Mouse (Mus musculus): ENCODE measurements at regions not wholly inside any gene's neighbourhood (a gene's known extent, or its start where the extent isn't known, plus 50 kb on each side); places are given as distances from the start of the nearest gene placed in this dataset.

DNA sequence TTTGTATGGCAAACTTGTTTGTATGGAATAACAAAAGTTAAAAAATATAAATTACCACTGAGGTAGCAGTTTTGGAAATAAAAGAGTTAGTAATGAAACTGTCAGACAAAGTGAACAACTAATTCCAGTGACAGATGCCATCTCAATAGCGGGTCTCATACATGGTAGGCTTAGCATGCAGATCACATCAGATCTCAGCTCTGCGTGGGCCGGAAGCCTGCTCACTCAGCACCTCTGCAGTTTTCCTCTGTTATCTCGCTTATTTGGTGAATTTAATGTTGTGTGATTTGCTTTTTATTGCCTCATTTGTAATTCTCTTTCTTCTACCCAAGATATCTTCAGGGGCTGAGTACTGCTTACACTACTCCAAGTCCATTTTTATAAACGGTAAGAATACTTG is 527.9 kb downstream of the Tm4sf1 start:
- no peak overlapping the region for H3K4me3 ChIP-seq (ENCODE audit: low read length)
- no peak overlapping the region for H3K4me2 ChIP-seq (replicated peaks; ENCODE audit: low read depth, low read length)
- H3K9ac ChIP-seq (ENCODE audit: low read depth, low read length) = no peak overlapping the region
- no peak overlapping the region for H3K27ac ChIP-seq (ENCODE audit: low read depth, low read length)
- no peak for ATAC-seq (ENCODE audit: low FRiP score, low TSS enrichment)
- H3K27me3 ChIP-seq (ENCODE audit: control insufficient read depth, insufficient read depth, low read length) = no peaks in the 10 kb centered on the region
- 87% methylated on average over 5 of the region's 5 CpGs for WGBS
- no peaks in the 10 kb centered on the region for H3K36me3 ChIP-seq (ENCODE audit: control insufficient read depth, insufficient read depth, low read length)
- H3K9me3 ChIP-seq (ENCODE audit: control insufficient read depth, low read length) = no peaks in the 10 kb centered on the region
- no peaks in the 10 kb centered on the region for H3K4me1 ChIP-seq (ENCODE audit: control insufficient read depth, insufficient read depth, low read length)

GRCm38 (mm10) chr3:56770225-56770624 is 531.6 kb downstream of the Tm4sf1 start:
- WGBS = 86% methylated on average over 2 of the region's 2 CpGs
- no peaks in the 10 kb centered on the region for H3K27me3 ChIP-seq (ENCODE audit: control insufficient read depth, insufficient read depth, low read length)
- H3K27ac ChIP-seq (ENCODE audit: low read depth, low read length) = no peak overlapping the region
- ATAC-seq (ENCODE audit: low FRiP score, low TSS enrichment) = no peak
- no peaks in the 10 kb centered on the region for H3K36me3 ChIP-seq (ENCODE audit: control insufficient read depth, insufficient read depth, low read length)
- H3K9me3 ChIP-seq (ENCODE audit: control insufficient read depth, low read length) = no peaks in the 10 kb centered on the region
- no peaks in the 10 kb centered on the region for H3K4me1 ChIP-seq (ENCODE audit: control insufficient read depth, insufficient read depth, low read length)
- H3K4me2 ChIP-seq (replicated peaks; ENCODE audit: low read depth, low read length) = no peak overlapping the region
- H3K4me3 ChIP-seq (ENCODE audit: low read length) = no peak overlapping the region
- no peak overlapping the region for H3K9ac ChIP-seq (ENCODE audit: low read depth, low read length)

DNA sequence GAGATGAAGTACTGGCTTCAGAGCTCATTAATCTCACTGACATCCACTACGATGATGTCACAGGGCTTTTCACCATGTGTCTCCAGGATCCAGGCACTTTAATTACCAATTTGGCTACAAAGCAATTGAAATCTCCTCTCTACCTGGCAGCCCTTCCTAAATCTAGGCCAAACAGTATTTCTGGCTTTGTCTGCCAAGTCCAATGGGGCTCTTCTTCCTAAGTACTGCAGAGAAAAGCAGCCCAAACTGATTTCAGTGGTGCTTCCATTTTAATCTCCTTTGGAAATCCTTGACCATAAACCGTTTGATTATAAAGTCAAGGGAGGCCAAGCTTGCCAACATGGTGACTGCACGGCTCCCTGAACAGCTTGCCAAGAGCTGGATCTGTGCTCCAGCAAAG is 534.7 kb downstream of the Tm4sf1 start:
- Histone ChIP-seq H3K27me3 (ENCODE audit: control insufficient read depth, insufficient read depth, low read length) (no peaks in the 10 kb centered on the region), H3K27ac (ENCODE audit: low read depth, low read length) (no peak overlapping the region), H3K4me2 (replicated peaks; ENCODE audit: low read depth, low read length) (no peak overlapping the region), H3K36me3 (ENCODE audit: control insufficient read depth, insufficient read depth, low read length) (no peaks in the 10 kb centered on the region), H3K9me3 (ENCODE audit: control insufficient read depth, low read length) (no peaks in the 10 kb centered on the region), H3K4me1 (ENCODE audit: control insufficient read depth, insufficient read depth, low read length) (no peaks in the 10 kb centered on the region), H3K9ac (ENCODE audit: low read depth, low read length) (no peak overlapping the region), H3K4me3 (ENCODE audit: low read length) (no peak overlapping the region)
- ATAC-seq (ENCODE audit: low FRiP score, low TSS enrichment) = no peak
- WGBS = 83% methylated on average over 3 of the region's 3 CpGs

GRCm38 (mm10) chr3:56764336-56764735 is 537.5 kb downstream of the Tm4sf1 start:
- ATAC-seq (ENCODE audit: low FRiP score, low TSS enrichment) = no peak
- no peak overlapping the region for H3K4me2 ChIP-seq (replicated peaks; ENCODE audit: low read depth, low read length)
- no peaks in the 10 kb centered on the region for H3K4me1 ChIP-seq (ENCODE audit: control insufficient read depth, insufficient read depth, low read length)
- 86% methylated on average over 3 of the region's 3 CpGs for whole genome bisulfite sequencing
- H3K4me3 ChIP-seq (ENCODE audit: low read length) = no peak overlapping the region
- no peaks in the 10 kb centered on the region for H3K27me3 ChIP-seq (ENCODE audit: control insufficient read depth, insufficient read depth, low read length)
- no peaks in the 10 kb centered on the region for H3K36me3 ChIP-seq (ENCODE audit: control insufficient read depth, insufficient read depth, low read length)
- H3K27ac ChIP-seq (ENCODE audit: low read depth, low read length) = no peak overlapping the region
- H3K9ac ChIP-seq (ENCODE audit: low read depth, low read length) = no peak overlapping the region
- H3K9me3 ChIP-seq (ENCODE audit: control insufficient read depth, low read length) = no peaks in the 10 kb centered on the region

- ATAC-seq (ENCODE audit: low FRiP score, low TSS enrichment) = no peak
- 93% methylated on average over 6 of the region's 6 CpGs for WGBS
- H3K9ac ChIP-seq (ENCODE audit: low read depth, low read length) = no peak overlapping the region
Measured at GRCm38 (mm10) chr3:56763896-56764295, 537.9 kb downstream of the Tm4sf1 start.

GRCm38 (mm10) chr3:56753654-56754053 is 548.1 kb downstream of the Tm4sf1 start:
- Histone ChIP-seq H3K4me2 (replicated peaks; ENCODE audit: low read depth, low read length) (no peak overlapping the region), H3K36me3 (ENCODE audit: control insufficient read depth, insufficient read depth, low read length) (no peaks in the 10 kb centered on the region), H3K27me3 (ENCODE audit: control insufficient read depth, insufficient read depth, low read length) (no peaks in the 10 kb centered on the region), H3K27ac (ENCODE audit: low read depth, low read length) (no peak overlapping the region), H3K9me3 (ENCODE audit: control insufficient read depth, low read length) (no peaks in the 10 kb centered on the region), H3K9ac (ENCODE audit: low read depth, low read length) (no peak overlapping the region), H3K4me3 (ENCODE audit: low read length) (no peak overlapping the region), H3K4me1 (ENCODE audit: control insufficient read depth, insufficient read depth, low read length) (no peaks in the 10 kb centered on the region)
- peak; percentile 60; the same call in 1 of the 2 replicates for ATAC-seq (ENCODE audit: low FRiP score, low TSS enrichment)
- 15% methylated on average over 3 of the region's 3 CpGs for WGBS

More at GRCm38 (mm10) chr3:56763896-56764295, 537.9 kb downstream of the Tm4sf1 start:
- Histone ChIP-seq H3K36me3 (ENCODE audit: control insufficient read depth, insufficient read depth, low read length) (no peaks in the 10 kb centered on the region), H3K27me3 (ENCODE audit: control insufficient read depth, insufficient read depth, low read length) (no peaks in the 10 kb centered on the region), H3K4me1 (ENCODE audit: control insufficient read depth, insufficient read depth, low read length) (no peaks in the 10 kb centered on the region), H3K27ac (ENCODE audit: low read depth, low read length) (no peak overlapping the region), H3K4me2 (replicated peaks; ENCODE audit: low read depth, low read length) (no peak overlapping the region), H3K4me3 (ENCODE audit: low read length) (no peak overlapping the region), H3K9me3 (ENCODE audit: control insufficient read depth, low read length) (no peaks in the 10 kb centered on the region)

GRCm38 (mm10) chr3:56751926-56752325 is 549.9 kb downstream of the Tm4sf1 start:
- H3K27ac ChIP-seq (ENCODE audit: low read depth, low read length) = no peak overlapping the region
- no peak overlapping the region for H3K4me3 ChIP-seq (ENCODE audit: low read length)
- H3K4me2 ChIP-seq (replicated peaks; ENCODE audit: low read depth, low read length) = no peak overlapping the region
- 91% methylated on average over 1 of the region's 1 CpGs for WGBS
- no peaks in the 10 kb centered on the region for H3K9me3 ChIP-seq (ENCODE audit: control insufficient read depth, low read length)
- no peaks in the 10 kb centered on the region for H3K27me3 ChIP-seq (ENCODE audit: control insufficient read depth, insufficient read depth, low read length)
- H3K4me1 ChIP-seq (ENCODE audit: control insufficient read depth, insufficient read depth, low read length) = no peaks in the 10 kb centered on the region
- H3K9ac ChIP-seq (ENCODE audit: low read depth, low read length) = no peak overlapping the region
- no peaks in the 10 kb centered on the region for H3K36me3 ChIP-seq (ENCODE audit: control insufficient read depth, insufficient read depth, low read length)
- no peak for ATAC-seq (ENCODE audit: low FRiP score, low TSS enrichment)

GRCm38 (mm10) chr3:56740902-56741301 is 557.4 kb upstream of the Nbea start:
- Histone ChIP-seq H3K4me2 (replicated peaks; ENCODE audit: low read depth, low read length) (no peak overlapping the region), H3K27ac (ENCODE audit: low read depth, low read length) (no peak overlapping the region), H3K36me3 (ENCODE audit: control insufficient read depth, insufficient read depth, low read length) (no peaks in the 10 kb centered on the region), H3K4me3 (ENCODE audit: low read length) (no peak overlapping the region), H3K27me3 (ENCODE audit: control insufficient read depth, insufficient read depth, low read length) (no peaks in the 10 kb centered on the region), H3K4me1 (ENCODE audit: control insufficient read depth, insufficient read depth, low read length) (no peaks in the 10 kb centered on the region), H3K9me3 (ENCODE audit: control insufficient read depth, low read length) (no peaks in the 10 kb centered on the region), H3K9ac (ENCODE audit: low read depth, low read length) (no peak overlapping the region)
- ATAC-seq (ENCODE audit: low FRiP score, low TSS enrichment) = no peak

GRCm38 (mm10) chr3:56739451-56739850 is 556.0 kb upstream of the Nbea start:
- Histone ChIP-seq H3K27ac (ENCODE audit: low read depth, low read length) (no peak overlapping the region), H3K4me3 (ENCODE audit: low read length) (no peak overlapping the region), H3K4me2 (replicated peaks; ENCODE audit: low read depth, low read length) (no peak overlapping the region), H3K9ac (ENCODE audit: low read depth, low read length) (no peak overlapping the region), H3K36me3 (ENCODE audit: control insufficient read depth, insufficient read depth, low read length) (no peaks in the 10 kb centered on the region), H3K4me1 (ENCODE audit: control insufficient read depth, insufficient read depth, low read length) (no peaks in the 10 kb centered on the region), H3K9me3 (ENCODE audit: control insufficient read depth, low read length) (no peaks in the 10 kb centered on the region), H3K27me3 (ENCODE audit: control insufficient read depth, insufficient read depth, low read length) (no peaks in the 10 kb centered on the region)
- WGBS = 95% methylated on average over 3 of the region's 3 CpGs
- ATAC-seq (ENCODE audit: low FRiP score, low TSS enrichment) = no peak

- no peak for ATAC-seq (ENCODE audit: low FRiP score, low TSS enrichment)
- no peaks in the 10 kb centered on the region for H3K27me3 ChIP-seq (ENCODE audit: control insufficient read depth, insufficient read depth, low read length)
- WGBS = 68% methylated on average over 3 of the region's 3 CpGs
Measured at GRCm38 (mm10) chr3:56730849-56731248, 547.3 kb upstream of the Nbea start.

More at GRCm38 (mm10) chr3:56730849-56731248, 547.3 kb upstream of the Nbea start:
- Histone ChIP-seq H3K4me3 (ENCODE audit: low read length) (no peak overlapping the region), H3K36me3 (ENCODE audit: control insufficient read depth, insufficient read depth, low read length) (no peaks in the 10 kb centered on the region), H3K27ac (ENCODE audit: low read depth, low read length) (no peak overlapping the region), H3K4me2 (replicated peaks; ENCODE audit: low read depth, low read length) (no peak overlapping the region), H3K9me3 (ENCODE audit: control insufficient read depth, low read length) (no peaks in the 10 kb centered on the region), H3K9ac (ENCODE audit: low read depth, low read length) (no peak overlapping the region), H3K4me1 (ENCODE audit: control insufficient read depth, insufficient read depth, low read length) (no peaks in the 10 kb centered on the region)

All from kidney, embryonic 14.5 days (tissue).